Mouse (Mus musculus): ENCODE data around the gene Nudt15. TPM values are rescaled to one million over a fixed set of nuclear protein-coding genes. Genes with fewer than 3 reads are reported as not detected.
"Not testable (repeated sequence)": the region's sequence is repeated elsewhere in the genome, so short reads cannot be mapped to it uniquely, and the experiment has no call there.

The Nudt15 gene
- 1 to 10 TPM; 6.8 to 7.1 TPM for total RNA-seq (2021)
- long read RNA-seq, experiment 1, partial matches to known transcripts, result 12 of 12 reads
- long read RNA-seq, experiment 1, other reads (novel, unspliced or antisense), result 0 of 12 reads
- long read RNA-seq, experiment 2, partial matches to known transcripts, result 14 of 14 reads
- long read RNA-seq, experiment 2, other reads (novel, unspliced or antisense), result 0 of 14 reads

- DNase-seq, result no peak
Observed at GRCm38 (mm10) chr14:73548051-73548450, at the start of gene Nudt15. Nudt15 (minus strand) TSS chr14:73548242.

GRCm38 (mm10) chr14:73592166-73592565, 44.1 kb upstream of the Nudt15 start:
- DNase-seq, result no peak

- DNase-seq, result no peak
Observed at GRCm38 (mm10) chr14:73588080-73588479, 40.0 kb upstream of the Nudt15 start.

GRCm38 (mm10) chr14:73576336-73576735, 28.3 kb upstream of the Nudt15 start:
- DNase-seq, result no peak

GRCm38 (mm10) chr14:73574053-73574452, 26.0 kb upstream of the Nudt15 start:
- DNase-seq, result no peak

GRCm38 (mm10) chr14:73571143-73571542, 23.1 kb upstream of the Nudt15 start:
- no peak for DNase-seq

- DNase-seq, result not testable (repeated sequence)
Observed at GRCm38 (mm10) chr14:73569831-73570230, 21.8 kb upstream of the Nudt15 start.

GRCm38 (mm10) chr14:73553122-73553696, 5.2 kb upstream of the Nudt15 start:
- DNase-seq, result no peak

GRCm38 (mm10) chr14:73552341-73553121, 4.5 kb upstream of the Nudt15 start:
- peak; percentile 99 for DNase-seq

- no peak for DNase-seq
Observed at GRCm38 (mm10) chr14:73551164-73551563, 3.1 kb upstream of the Nudt15 start.

GRCm38 (mm10) chr14:73550732-73551131, 2.7 kb upstream of the Nudt15 start:
- DNase-seq, result no peak

- no peak for DNase-seq
Observed at GRCm38 (mm10) chr14:73550291-73550690, 2.2 kb upstream of the Nudt15 start.

GRCm38 (mm10) chr14:73547034-73547433, 1.0 kb downstream of the Nudt15 start:
- DNase-seq, result no peak

GRCm38 (mm10) chr14:73543781-73544180, 4.3 kb downstream of the Nudt15 start:
- no peak for DNase-seq

- no peak for DNase-seq
Observed at GRCm38 (mm10) chr14:73535641-73536040, 12.4 kb downstream of the Nudt15 start.

GRCm38 (mm10) chr14:73533755-73534465, 14.1 kb downstream of the Nudt15 start:
- no peak for DNase-seq

- not testable (repeated sequence) for DNase-seq
Observed at GRCm38 (mm10) chr14:73528661-73529060, 19.4 kb downstream of the Nudt15 start.

GRCm38 (mm10) chr14:73524766-73525448, 23.1 kb downstream of the Nudt15 start, which contains the start of gene Sucla2:
Sucla2 (plus strand) TSS chr14:73525319.
- DNase-seq, result peak; percentile 95

- no peak for DNase-seq
Observed at GRCm38 (mm10) chr14:73524136-73524535, 23.9 kb downstream of the Nudt15 start.

- peak; percentile 94 for DNase-seq
Observed at GRCm38 (mm10) chr14:73509765-73510423, 38.1 kb downstream of the Nudt15 start, which contains the start of gene Med4. Med4 (plus strand) TSS chr14:73510025.

GRCm38 (mm10) chr14:73508630-73509395, 39.2 kb downstream of the Nudt15 start:
- DNase-seq, result no peak

Data from gastrocnemius, postnatal 10 days (tissue).